Mouse (Mus musculus) neural tube, embryonic 14.5 days (tissue): ENCODE results near the gene Rabgef1. TPM values are rescaled to one million over a fixed set of nuclear protein-coding genes. Genes with fewer than 3 reads are reported as not detected.

Experiments used
- ATAC-seq: fragments of 200-750 bp; cut with Nextera tagmentation; 2 replicates; pipeline ENCODE4 v1.8.0; 2017; ENCODE audit warnings: low read depth, mild to moderate bottlenecking, moderate TSS enrichment, moderate library complexity
- H3K27ac ChIP-seq: fragments of 300-500 bp; sonication (generic); 2 replicates; pipeline ENCODE4 v1.5.1; 2014; ENCODE audit warnings: low read depth, mild to moderate bottlenecking, control low read depth, low read length, moderate library complexity, mixed read lengths
- H3K27me3 ChIP-seq: fragments of 300-500 bp; sonication (generic); 2 replicates; pipeline ENCODE4 v1.6.1; 2014; ENCODE audit warnings: low read length; ENCODE audit not compliant: control insufficient read depth, insufficient read depth
- H3K36me3 ChIP-seq: fragments of 300-500 bp; sonication (generic); 2 replicates; pipeline ENCODE4 v1.6.1; 2014; ENCODE audit warnings: low read length, mixed read lengths; ENCODE audit not compliant: control insufficient read depth, insufficient read depth
- H3K4me1 ChIP-seq: fragments of 300-500 bp; sonication (generic); 2 replicates; pipeline ENCODE4 v1.6.1; 2014; ENCODE audit warnings: low read length; ENCODE audit not compliant: control insufficient read depth, insufficient read depth
- H3K4me2 ChIP-seq: fragments of 300-500 bp; sonication (generic); 2 replicates; pipeline ENCODE4 v1.6.1; 2014; ENCODE audit warnings: mild to moderate bottlenecking, low read depth, low read length, control low read depth
- H3K4me3 ChIP-seq: fragments of 300-500 bp; sonication (generic); 2 replicates; pipeline ENCODE4 v1.5.1; 2014; ENCODE audit warnings: low read depth, low read length, control low read depth, mixed read lengths
- H3K9ac ChIP-seq: fragments of 300-500 bp; sonication (generic); replicated peaks from 2 replicates; pipeline ENCODE4 v1.6.1; 2014; ENCODE audit warnings: low read depth, mild to moderate bottlenecking, control low read depth, low read length, mixed read lengths
- H3K9me3 ChIP-seq: fragments of 300-500 bp; sonication (generic); 2 replicates; pipeline ENCODE4 v1.6.1; 2016; ENCODE audit warnings: low read length; ENCODE audit not compliant: control insufficient read depth
- WGBS: fragments of 180-500 bp; shearing (Covaris S2); extraction: QIAGEN DNeasy Blood & Tissue Kit; methylation state at CpG from one replicate; pipeline ENCODE4 v1.1.7; 2014; 5-methylcytosine and 5-hydroxymethylcytosine counted together
- polyA plus RNA-seq: library from polyadenylated mRNA; unstranded; fragments of >200 nt; fragmentation: Nextera tagmentation; extraction: Ambion mirVana; gene quantifications from 2 replicates; pipeline ENCODE4 v1.2.1, GENCODE M21; 2014

Rabgef1 gene
- polyA plus RNA-seq, 1 experiment from 2014 or later, result 41.1 TPM

DNA sequence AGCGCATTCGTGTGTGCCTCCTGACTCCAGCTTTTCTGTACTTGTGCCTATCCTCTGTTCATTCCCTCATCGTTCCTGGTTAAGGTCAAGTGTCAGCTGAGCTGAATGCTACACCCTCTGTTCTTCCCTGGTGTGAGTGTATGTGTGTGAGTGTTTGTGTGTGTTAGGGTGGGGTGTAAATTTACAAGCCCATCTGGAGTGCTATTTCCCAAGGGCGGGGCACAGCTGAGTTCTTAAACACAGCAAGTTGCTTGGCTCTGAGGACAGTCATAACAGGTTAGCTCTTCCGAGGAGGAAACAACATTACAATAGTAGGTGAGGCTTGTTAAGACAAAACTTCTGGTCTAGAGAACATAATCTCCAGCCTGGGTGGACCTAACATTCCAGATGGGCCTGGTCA is 46.7 kb downstream of the Rabgef1 start:
- no peak overlapping the region for H3K9ac ChIP-seq
- peaks cover 4% of the 10 kb centered on the region; the same call in 1 of the 2 replicates for H3K36me3 ChIP-seq
- peaks cover 10% of the 10 kb centered on the region; the same call in 1 of the 2 replicates for H3K4me1 ChIP-seq
- H3K27me3 ChIP-seq, result no peaks in the 10 kb centered on the region
- H3K9me3 ChIP-seq, result no peaks in the 10 kb centered on the region
- H3K4me3 ChIP-seq, result no peak overlapping the region
- no peak overlapping the region for H3K27ac ChIP-seq
- WGBS, result 89% methylated on average over 5 of the region's 5 CpGs
- no peak overlapping the region for H3K4me2 ChIP-seq
- ATAC-seq, result no peak

DNA sequence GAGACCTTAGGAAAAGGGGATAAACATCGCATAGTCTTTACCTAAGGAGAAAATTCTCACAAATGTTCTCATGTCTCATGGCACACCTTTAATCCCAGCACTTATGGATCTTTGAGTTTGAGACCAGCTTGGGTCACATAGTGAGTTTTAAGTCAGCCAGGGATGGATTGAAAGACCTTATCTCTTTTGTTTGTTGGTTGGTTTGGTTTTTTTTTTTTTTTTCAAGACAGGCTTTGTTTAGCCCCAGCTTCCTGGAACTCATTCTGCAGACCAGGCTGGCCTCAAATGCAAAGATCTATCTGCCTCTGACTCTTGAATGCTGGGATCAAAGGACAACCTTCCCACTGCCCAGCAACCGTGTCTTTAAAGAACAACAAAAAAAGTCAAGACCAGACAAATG is 49.7 kb downstream of the Rabgef1 start:
- Histone ChIP-seq H3K9me3 (no peaks in the 10 kb centered on the region), H3K27ac (peak overlapping the region; percentile 82; the same call in 1 of the 2 replicates), H3K27me3 (no peaks in the 10 kb centered on the region), H3K36me3 (no peaks in the 10 kb centered on the region), H3K9ac (peak overlapping the region; percentile 96), H3K4me3 (peak overlapping the region; percentile 96), H3K4me2 (peak overlapping the region; percentile 61), H3K4me1 (peaks cover 13% of the 10 kb centered on the region; the same call in 1 of the 2 replicates)
- no peak for ATAC-seq
- WGBS, result 55% methylated on average over 2 of the region's 2 CpGs

GRCm38 (mm10) chr5:130221760-130222145 is 50.2 kb downstream of the Rabgef1 start:
- H3K4me2 ChIP-seq, result peak overlapping the region; percentile 61
- no peaks in the 10 kb centered on the region for H3K27me3 ChIP-seq
- ATAC-seq, result peak; percentile 71
- peak overlapping the region; percentile 82 for H3K27ac ChIP-seq
- H3K9me3 ChIP-seq, result no peaks in the 10 kb centered on the region
- H3K9ac ChIP-seq, result peak overlapping the region; percentile 96
- peak overlapping the region; percentile 96 for H3K4me3 ChIP-seq
- no peaks in the 10 kb centered on the region for H3K36me3 ChIP-seq
- under 1% methylated on average over 10 of the region's 10 CpGs for WGBS
- H3K4me1 ChIP-seq, result peaks cover 13% of the 10 kb centered on the region; the same call in 1 of the 2 replicates

DNA sequence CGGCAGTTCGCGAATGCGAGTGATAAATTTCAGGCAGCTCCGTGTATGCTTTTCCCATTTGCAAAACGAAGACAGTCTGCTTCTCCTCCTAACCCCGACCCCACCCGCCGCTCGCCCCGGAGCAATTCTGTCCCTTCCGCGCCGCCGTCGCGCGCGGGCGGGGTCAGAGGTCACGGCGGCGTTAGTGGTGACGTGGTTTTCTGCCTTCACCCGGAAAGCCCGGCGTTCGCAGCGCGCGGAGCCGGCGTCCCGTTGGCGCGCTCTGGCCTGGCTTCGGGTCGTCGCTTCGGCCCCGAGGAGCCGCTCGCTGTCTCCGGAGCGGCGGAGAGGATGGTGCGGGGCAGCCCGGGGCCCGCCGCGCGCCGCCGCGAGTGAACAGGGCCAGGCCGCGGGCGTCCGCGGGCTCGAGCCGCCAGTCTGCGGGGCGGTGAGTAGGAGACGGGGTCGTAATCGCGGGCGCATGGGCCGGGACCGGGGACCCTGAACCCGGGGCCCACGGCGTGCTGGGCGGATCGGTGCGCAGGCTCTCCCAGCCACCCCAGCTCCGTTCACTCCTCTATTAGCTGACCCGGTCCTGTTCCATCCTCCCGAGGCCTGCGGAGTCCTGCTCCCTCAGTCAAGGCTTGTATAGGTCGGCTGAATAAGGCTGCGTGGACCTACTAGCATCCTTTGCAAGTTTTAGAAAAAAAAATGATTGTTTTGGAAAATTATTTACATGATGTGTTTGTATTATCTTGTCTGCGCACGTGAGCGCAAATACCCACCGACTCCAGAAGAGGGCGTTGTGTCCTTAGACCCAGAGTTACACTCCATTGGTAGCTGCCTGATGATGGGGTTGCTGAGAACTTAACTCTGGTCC is 50.8 kb downstream of the Rabgef1 start:
- peak overlapping the region; percentile 96 for H3K4me3 ChIP-seq
- no peaks in the 10 kb centered on the region for H3K27me3 ChIP-seq
- peaks cover 13% of the 10 kb centered on the region; the same call in 1 of the 2 replicates for H3K4me1 ChIP-seq
- no peaks in the 10 kb centered on the region for H3K36me3 ChIP-seq
- H3K27ac ChIP-seq, result peak overlapping the region; percentile 82
- peak overlapping the region; percentile 61 for H3K4me2 ChIP-seq
- peak overlapping the region; percentile 96 for H3K9ac ChIP-seq
- ATAC-seq, result peak; percentile 89
- H3K9me3 ChIP-seq, result no peaks in the 10 kb centered on the region
- 1% methylated on average over 81 of the region's 88 CpGs for WGBS

DNA sequence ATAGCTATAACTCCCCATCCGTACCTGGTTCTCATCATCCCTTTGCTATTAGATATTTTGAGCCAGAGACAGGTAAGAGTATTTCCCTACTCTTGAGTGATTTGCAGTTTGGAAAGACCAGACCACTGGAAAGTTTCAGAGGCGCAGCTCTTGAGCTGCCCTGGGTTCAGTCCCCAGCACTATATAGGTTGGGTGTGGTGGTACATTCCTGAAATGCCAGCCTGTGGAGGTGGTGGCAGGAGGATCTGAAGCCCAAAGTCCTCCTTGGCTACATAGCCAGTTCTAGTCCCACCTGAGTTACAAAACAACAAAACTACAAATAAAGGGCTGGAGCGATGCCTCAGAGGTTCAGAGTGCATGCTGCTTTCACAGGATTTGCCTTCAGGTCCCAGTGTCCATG is 55.2 kb downstream of the Rabgef1 start:
- Histone ChIP-seq H3K27ac (no peak overlapping the region), H3K9me3 (no peaks in the 10 kb centered on the region), H3K9ac (no peak overlapping the region), H3K4me2 (no peak overlapping the region), H3K27me3 (no peaks in the 10 kb centered on the region), H3K36me3 (peaks cover 7% of the 10 kb centered on the region), H3K4me1 (peaks cover 5% of the 10 kb centered on the region; the same call in 1 of the 2 replicates), H3K4me3 (no peak overlapping the region)
- WGBS, result 96% methylated on average over 3 of the region's 3 CpGs
- no peak for ATAC-seq

DNA sequence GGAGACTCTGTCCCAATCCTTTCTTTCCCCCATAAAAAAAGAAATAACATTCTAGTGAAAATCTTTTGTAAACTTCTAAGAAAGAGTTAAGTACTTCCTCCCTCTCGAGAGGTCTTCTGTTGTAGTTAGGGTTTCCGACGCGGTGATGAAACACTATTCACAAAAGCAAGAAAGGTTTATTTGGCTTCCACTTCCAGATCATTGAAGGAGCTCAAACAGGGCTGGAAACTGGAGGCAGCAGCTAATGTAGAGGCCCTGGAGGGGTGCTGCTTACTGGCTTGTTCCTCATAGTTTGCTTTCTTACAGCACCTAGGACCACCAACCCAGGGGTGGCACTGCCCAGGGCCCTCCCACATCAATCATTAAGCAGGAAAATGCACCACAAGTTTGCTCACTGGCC is 56.5 kb downstream of the Rabgef1 start:
- Histone ChIP-seq H3K9ac (no peak overlapping the region), H3K36me3 (peaks cover 20% of the 10 kb centered on the region), H3K27me3 (no peaks in the 10 kb centered on the region), H3K27ac (no peak overlapping the region), H3K4me2 (no peak overlapping the region), H3K4me1 (peaks cover 5% of the 10 kb centered on the region; the same call in 1 of the 2 replicates), H3K4me3 (no peak overlapping the region), H3K9me3 (no peaks in the 10 kb centered on the region)
- no peak for ATAC-seq
- 71% methylated on average over 4 of the region's 4 CpGs for WGBS

GRCm38 (mm10) chr5:130236302-130236701 is 64.7 kb downstream of the Rabgef1 start:
- Histone ChIP-seq H3K9me3 (no peaks in the 10 kb centered on the region), H3K27me3 (no peaks in the 10 kb centered on the region), H3K4me3 (no peak overlapping the region), H3K4me2 (no peak overlapping the region), H3K27ac (no peak overlapping the region), H3K9ac (no peak overlapping the region), H3K4me1 (no peaks in the 10 kb centered on the region), H3K36me3 (peaks cover 78% of the 10 kb centered on the region)
- no peak for ATAC-seq
- WGBS, result 98% methylated on average over 8 of the region's 8 CpGs

DNA sequence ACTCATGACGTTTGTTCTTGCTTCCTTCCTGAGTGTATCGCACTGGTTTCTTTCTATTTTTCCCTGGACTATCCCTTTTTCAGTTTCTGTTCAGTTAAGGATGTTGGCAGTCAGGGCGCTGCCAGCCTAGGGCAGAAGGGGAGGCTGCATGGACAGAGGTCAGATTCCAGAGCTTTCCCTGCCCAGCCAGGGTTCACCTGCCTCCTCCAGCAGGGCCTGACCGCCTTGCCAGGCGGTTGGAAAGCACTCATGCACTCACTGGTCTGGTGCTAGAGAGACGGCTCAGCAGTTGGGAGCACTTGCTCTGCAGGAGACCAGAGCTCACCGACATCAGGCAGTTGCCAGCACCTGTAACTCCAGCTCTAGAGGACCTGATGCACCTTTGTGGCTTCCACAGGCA is 67.6 kb downstream of the Rabgef1 start:
- no peaks in the 10 kb centered on the region for H3K9me3 ChIP-seq
- H3K4me1 ChIP-seq, result no peaks in the 10 kb centered on the region
- H3K27me3 ChIP-seq, result no peaks in the 10 kb centered on the region
- H3K4me2 ChIP-seq, result no peak overlapping the region
- ATAC-seq, result no peak
- H3K9ac ChIP-seq, result no peak overlapping the region
- H3K27ac ChIP-seq, result no peak overlapping the region
- WGBS, result 92% methylated on average over 7 of the region's 7 CpGs
- peaks cover 59% of the 10 kb centered on the region for H3K36me3 ChIP-seq
- no peak overlapping the region for H3K4me3 ChIP-seq

GRCm38 (mm10) chr5:130239856-130240255 is 68.3 kb downstream of the Rabgef1 start:
- 98% methylated on average over 2 of the region's 2 CpGs for WGBS
- Histone ChIP-seq H3K27me3 (no peaks in the 10 kb centered on the region), H3K4me3 (no peak overlapping the region), H3K9me3 (no peaks in the 10 kb centered on the region), H3K36me3 (peaks cover 59% of the 10 kb centered on the region), H3K4me2 (no peak overlapping the region), H3K9ac (no peak overlapping the region), H3K27ac (no peak overlapping the region), H3K4me1 (no peaks in the 10 kb centered on the region)
- ATAC-seq, result no peak
